Mouse (Mus musculus) heart, adult 2 months (tissue): ENCODE measurements around the gene Gpkow. TPM values are rescaled to one million over a fixed set of nuclear protein-coding genes. Genes with fewer than 3 reads are reported as not detected.
A peak's percentile ranks its signal among the peaks of the same experiment; 100 is the strongest.
"Not testable (repeated sequence)": the region's sequence is repeated elsewhere in the genome, so short reads cannot be mapped to it uniquely, and the experiment has no call there.

Source experiments
- DNase-seq, 2 experiments: peaks; one replicate each; pipeline ENCODE4 v3.0.0; 2021
- H3K27ac ChIP-seq: fragments of 200-600 bp; 2 replicates; pipeline ENCODE4 v1.8.1; 2022
- H3K27me3 ChIP-seq: fragments of 200-500 bp; 2 replicates; pipeline ENCODE4 v1.6.1; 2012; ENCODE audit warnings: mild to moderate bottlenecking, low read length, inconsistent platforms, mixed read lengths; ENCODE audit not compliant: control insufficient read depth, insufficient read depth
- H3K36me3 ChIP-seq: fragments of 200-500 bp; 2 replicates; pipeline ENCODE4 v1.6.1; 2012; ENCODE audit warnings: low read length, inconsistent platforms; ENCODE audit not compliant: control insufficient read depth, insufficient read depth
- H3K4me1 ChIP-seq: fragments of 200-500 bp; 2 replicates; pipeline ENCODE4 v1.6.1; 2011; ENCODE audit warnings: low read length; ENCODE audit not compliant: control insufficient read depth, insufficient read depth
- H3K4me3 ChIP-seq: fragments of 200-600 bp; 2 replicates; pipeline ENCODE4 v1.8.1; 2022
- H3K79me2 ChIP-seq: fragments of 200-500 bp; replicated peaks from 2 replicates; pipeline ENCODE4 v1.6.1; 2012; ENCODE audit warnings: mild to moderate bottlenecking, inconsistent platforms, low read length, moderate library complexity, mixed read lengths; ENCODE audit not compliant: control insufficient read depth, insufficient read depth
- H3K9ac ChIP-seq: fragments of 200-500 bp; 2 replicates; pipeline ENCODE4 v1.6.1; 2012; ENCODE audit warnings: low read depth, mild to moderate bottlenecking, control low read depth, inconsistent platforms, low read length, mixed read lengths
- CTCF ChIP-seq: fragments of 200-600 bp; IDR thresholded peaks from 2 replicates; pipeline ENCODE4 v1.8.1; 2022; ENCODE audit warnings: antibody characterized with exemption, mild to moderate bottlenecking, moderate library complexity
- EP300 ChIP-seq: fragments of 200-500 bp; IDR thresholded peaks from 2 replicates; pipeline ENCODE4 v1.6.1; 2011; ENCODE audit warnings: low read depth, low read length, control low read depth; ENCODE audit not compliant: insufficient read depth
- POLR2A ChIP-seq: fragments of 200-500 bp; IDR thresholded peaks from 2 replicates; pipeline ENCODE4 v1.6.1; 2011; ENCODE audit warnings: mild to moderate bottlenecking, low read depth, low read length, control low read depth; ENCODE audit not compliant: insufficient read depth
- WGBS: fragments of 180-500 bp; shearing (Covaris S2); methylation state at CpG from one replicate; pipeline ENCODE4 v1.1.7; 2018; 5-methylcytosine and 5-hydroxymethylcytosine counted together
- intact Hi-C: fragments of 180-260 bp; cut with DNase I; formaldehyde crosslinking; loops from one replicate; pipeline ENCODE4 v1.15.1; 2025
- polyA plus RNA-seq: library from polyadenylated mRNA; depleted of rRNA; stranded (reverse); fragments of >200 nt; gene quantifications from 2 replicates; pipeline ENCODE4 v1.2.3, GENCODE M21; 2012; rRNA removed
- total RNA-seq, 2 experiments: library from RNA; stranded (reverse); gene quantifications; 2 replicates each; pipeline ENCODE4 v1.2.3; 2021

Gpkow gene
- total and polyA plus RNA-seq, 3 experiments = 7.1 to 19.3 (median 18.0) TPM

DNA sequence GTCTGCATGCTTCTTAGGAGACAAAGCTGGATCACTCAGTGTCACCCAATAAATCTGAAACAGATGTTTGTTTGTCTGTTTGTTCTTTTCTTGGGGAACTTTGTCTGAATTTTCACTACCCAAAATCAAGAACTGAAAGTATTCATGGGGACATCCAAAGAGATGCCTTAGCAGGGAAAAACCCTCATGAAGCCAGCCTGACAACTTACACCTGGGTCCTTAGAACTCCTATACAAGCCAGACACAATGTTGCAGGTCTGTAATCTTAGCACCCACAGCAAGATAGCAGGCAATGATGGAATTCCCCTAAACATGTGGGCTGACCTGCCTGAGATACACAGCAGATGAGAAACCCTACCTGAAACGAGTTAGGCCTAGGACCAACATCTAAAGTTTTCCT, 48.0 kb downstream of the Gpkow start:
- 52% methylated on average over 1 of the region's 1 CpGs for WGBS

DNA sequence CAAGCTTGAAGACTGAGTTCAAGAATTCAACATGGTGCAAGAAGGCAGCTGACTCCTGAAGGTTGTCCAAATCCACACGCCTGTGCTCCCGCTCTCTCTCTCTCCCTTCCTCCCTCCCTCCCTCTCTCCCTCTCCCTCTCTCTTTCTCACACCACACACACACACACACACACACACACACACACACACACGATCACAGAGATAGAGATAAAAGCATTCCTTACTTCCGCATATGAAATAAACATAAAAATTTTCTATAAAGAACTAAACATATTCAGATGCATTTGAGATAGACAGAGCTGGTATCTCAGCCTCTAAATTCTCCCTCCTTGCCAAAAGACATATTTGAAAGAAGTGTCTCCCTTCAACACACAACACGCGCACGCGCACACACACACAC, 48.5 kb downstream of the Gpkow start:
- Histone ChIP-seq H3K9ac (no peak overlapping the region), H3K79me2 (no peaks in the 10 kb centered on the region), H3K27ac (no peak overlapping the region), H3K4me1 (no peaks in the 10 kb centered on the region), H3K4me3 (no peak overlapping the region), H3K27me3 (no peaks in the 10 kb centered on the region), H3K36me3 (no peaks in the 10 kb centered on the region)
- 84% methylated on average over 8 of the region's 8 CpGs for WGBS
- no peak for TF ChIP-seq POLR2A
- TF ChIP-seq CTCF = no peak
- no peak for TF ChIP-seq EP300
- DNase-seq = no peak
- intact Hi-C loops = no loop called here

More for the DNA sequence above, 48.0 kb downstream of the Gpkow start:
- intact Hi-C loops = no loop called here
- no peaks in the 10 kb centered on the region for H3K79me2 ChIP-seq
- no peaks in the 10 kb centered on the region for H3K27me3 ChIP-seq
- no peak overlapping the region for H3K27ac ChIP-seq
- no peak overlapping the region for H3K9ac ChIP-seq
- no peaks in the 10 kb centered on the region for H3K36me3 ChIP-seq
- no peak overlapping the region for H3K4me3 ChIP-seq
- no peak for TF ChIP-seq EP300
- TF ChIP-seq CTCF = no peak
- no peak for TF ChIP-seq POLR2A
- no peaks in the 10 kb centered on the region for H3K4me1 ChIP-seq
- no peak for DNase-seq

DNA sequence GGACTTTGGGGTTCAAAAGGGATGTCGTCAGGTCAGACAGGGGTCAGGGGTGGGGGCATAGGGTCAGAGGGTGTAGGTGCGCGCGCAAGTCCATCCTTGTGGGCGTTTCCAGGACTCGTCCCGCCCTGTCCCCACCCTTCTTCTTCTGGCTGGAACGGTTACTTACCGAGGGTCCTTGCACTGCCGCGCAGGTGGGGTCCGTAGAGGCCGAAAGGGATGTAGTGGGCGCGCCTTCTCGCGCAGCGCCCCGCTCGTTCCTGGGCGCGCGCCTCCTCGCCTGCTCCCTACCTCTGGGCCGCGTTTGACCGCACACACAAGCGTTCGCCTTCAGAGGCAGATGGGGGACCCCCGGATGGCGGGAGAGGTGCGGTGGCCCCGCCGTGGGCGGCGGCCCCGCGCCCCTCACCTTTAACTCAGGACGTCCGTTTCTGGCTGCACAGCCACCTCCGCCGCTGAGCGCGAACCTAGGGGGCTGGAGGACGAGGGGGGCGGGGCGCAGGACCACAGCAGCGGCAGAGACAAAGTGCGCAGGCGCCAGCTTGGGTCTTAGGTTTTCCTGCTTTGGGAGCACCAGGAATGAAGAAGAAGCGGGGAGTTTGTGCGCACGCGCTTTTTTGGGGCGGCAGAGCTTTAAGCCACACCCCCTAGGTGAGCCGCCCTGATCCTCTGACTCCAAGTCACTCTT, 53.6 kb downstream of the Gpkow start, which contains the start of gene Ccdc120:
Ccdc120 (minus strand) TSS at position 474 of the 685 bp plus-strand sequence.
- TF ChIP-seq POLR2A (no peak), EP300 (no peak), CTCF (no peak)
- Histone ChIP-seq H3K4me3 (peak within 1 kb of the TSS; percentile 53), H3K27ac (no peak within 1 kb of the TSS), H3K36me3 (no peaks in the 10 kb centered on the region), H3K9ac (peak within 1 kb of the TSS; percentile 74), H3K4me1 (no peaks in the 10 kb centered on the region), H3K27me3 (no peaks in the 10 kb centered on the region), H3K79me2 (no peaks in the 10 kb centered on the region)
- DNase-seq = peak; percentile 65 to 66
- WGBS = 7% methylated on average over 55 of the region's 56 CpGs
- intact Hi-C loops = no loop called here

DNA sequence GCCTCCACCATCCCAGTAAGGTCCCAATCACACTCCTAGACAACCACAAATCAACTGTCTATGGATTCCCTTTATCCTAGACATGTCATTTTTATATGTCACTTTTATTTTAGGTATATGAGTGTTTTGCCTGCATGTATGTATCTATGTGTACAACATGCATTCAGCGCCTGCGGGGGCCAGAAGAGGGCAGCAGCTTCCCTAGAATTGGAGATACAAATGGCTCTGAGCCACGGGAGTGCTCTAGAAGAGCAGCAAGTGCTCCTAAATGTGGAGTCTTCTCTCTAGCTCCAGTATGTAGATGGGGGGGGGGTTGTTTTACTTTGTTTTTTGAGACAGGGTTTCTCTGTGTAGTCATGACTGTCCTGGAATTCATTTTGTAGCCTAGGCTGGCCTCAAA, 56.7 kb downstream of the Gpkow start:
- not testable (repeated sequence) for H3K9ac ChIP-seq, H3K27me3 ChIP-seq, H3K4me3 ChIP-seq, H3K79me2 ChIP-seq, H3K36me3 ChIP-seq, H3K27ac ChIP-seq, H3K4me1 ChIP-seq
- whole genome bisulfite sequencing = 12% methylated on average over 3 of the region's 3 CpGs
- peak in 1 of 2 experiments; percentile 26 for DNase-seq
- peak; percentile 49 for TF ChIP-seq CTCF
- intact Hi-C loops = loop anchor here (1.0 kb wide), 1 partner anchor 23 kb away; no protein-coding TSS in a partner anchor

Other genes starting within 250 kb of the Gpkow start
- not detected for gene Foxp3, start 123.5 kb upstream of the Gpkow start, total RNA-seq
- gene Foxp3, start 123.5 kb upstream of the Gpkow start, polyA plus RNA-seq = not detected in 2 replicates
- gene Ppp1r3f, start 122.8 kb upstream of the Gpkow start, total RNA-seq = 1 to 10 TPM; 2.6 to 3.0 TPM
- gene Ppp1r3f, start 122.8 kb upstream of the Gpkow start, polyA plus RNA-seq = 1.8 and 2.2 TPM in 2 replicates
- gene Ccdc22, start 91.6 kb upstream of the Gpkow start, total RNA-seq = 10 to 100 TPM; 11.4 to 12.1 TPM
- 9.6 and 11.2 TPM in 2 replicates for gene Ccdc22, start 91.6 kb upstream of the Gpkow start, polyA plus RNA-seq
- not detected for gene Cacna1f, start 90.0 kb upstream of the Gpkow start, total RNA-seq
- gene Cacna1f, start 90.0 kb upstream of the Gpkow start, polyA plus RNA-seq = 0.02 TPM in 1 of 2 replicates, not detected in the other
- 1 to 10 TPM; 2.6 to 4.2 TPM for gene Syp, start 58.7 kb upstream of the Gpkow start, total RNA-seq
- gene Syp, start 58.7 kb upstream of the Gpkow start, polyA plus RNA-seq = 3.4 and 3.8 TPM in 2 replicates
- 10 to 100 TPM; 16.8 to 25.2 TPM for gene Prickle3, start 39.9 kb upstream of the Gpkow start, total RNA-seq
- gene Prickle3, start 39.9 kb upstream of the Gpkow start, polyA plus RNA-seq = 21.5 and 27.8 TPM in 2 replicates
- 10 to 100 TPM; 40.3 to 56.3 TPM for gene Plp2, start 25.7 kb upstream of the Gpkow start, total RNA-seq
- 118 and 159 TPM in 2 replicates for gene Plp2, start 25.7 kb upstream of the Gpkow start, polyA plus RNA-seq
- gene Magix, start 15.9 kb upstream of the Gpkow start, total RNA-seq = 10 to 100 TPM; 23.1 to 32.5 TPM
- gene Magix, start 15.9 kb upstream of the Gpkow start, polyA plus RNA-seq = 37.5 and 44.5 TPM in 2 replicates
- gene Wdr45, start 17.2 kb downstream of the Gpkow start, total RNA-seq = 10 to 100 TPM; 41.3 to 42.5 TPM
- gene Wdr45, start 17.2 kb downstream of the Gpkow start, polyA plus RNA-seq = 48.3 and 57.9 TPM in 2 replicates
- under 1 TPM in 1 of 2 experiments, not detected in 1; 0.94 TPM for gene Gm45208, start 25.1 kb downstream of the Gpkow start, total RNA-seq
- gene Gm45208, start 25.1 kb downstream of the Gpkow start, polyA plus RNA-seq = 0.21 TPM in 1 of 2 replicates, not detected in the other
- 1 to 10 TPM; 6.1 to 6.7 TPM for gene Praf2, start 31.3 kb downstream of the Gpkow start, total RNA-seq
- gene Praf2, start 31.3 kb downstream of the Gpkow start, polyA plus RNA-seq = 15.8 and 19.5 TPM in 2 replicates
- gene Ccdc120, start 53.8 kb downstream of the Gpkow start, total RNA-seq = 1 to 10 TPM in 1 of 2 experiments, under 1 TPM in 1; 0.32 to 1.1 TPM
- gene Ccdc120, start 53.8 kb downstream of the Gpkow start, polyA plus RNA-seq = 1.1 and 2.8 TPM in 2 replicates
- gene Tfe3, start 65.4 kb downstream of the Gpkow start, total RNA-seq = 10 to 100 TPM; 13.0 to 15.4 TPM
- gene Tfe3, start 65.4 kb downstream of the Gpkow start, polyA plus RNA-seq = 11.1 and 13.5 TPM in 2 replicates
- gene Gripap1, start 92.6 kb downstream of the Gpkow start, total RNA-seq = 10 to 100 TPM; 20.8 to 24.6 TPM
- 25.3 and 38.9 TPM in 2 replicates for gene Gripap1, start 92.6 kb downstream of the Gpkow start, polyA plus RNA-seq
- gene Kcnd1, start 125.2 kb downstream of the Gpkow start, total RNA-seq = under 1 TPM; 0.21 to 0.27 TPM
- 0.59 and 1.2 TPM in 2 replicates for gene Kcnd1, start 125.2 kb downstream of the Gpkow start, polyA plus RNA-seq
- gene Otud5, start 144.2 kb downstream of the Gpkow start, total RNA-seq = 10 to 100 TPM; 20.3 to 24.5 TPM
- gene Otud5, start 144.2 kb downstream of the Gpkow start, polyA plus RNA-seq = 16.6 and 19.1 TPM in 2 replicates
- 1 to 10 TPM; 2.6 to 4.0 TPM for gene Pim2, start 181.1 kb downstream of the Gpkow start, total RNA-seq
- 4.7 and 5.7 TPM in 2 replicates for gene Pim2, start 181.1 kb downstream of the Gpkow start, polyA plus RNA-seq
- 10 to 100 TPM; 14.8 to 15.0 TPM for gene Slc35a2, start 186.9 kb downstream of the Gpkow start, total RNA-seq
- gene Slc35a2, start 186.9 kb downstream of the Gpkow start, polyA plus RNA-seq = 25.2 and 31.9 TPM in 2 replicates
- 10 to 100 TPM; 20.4 to 25.1 TPM for gene Pqbp1, start 202.1 kb downstream of the Gpkow start, total RNA-seq
- 30.7 and 42.6 TPM in 2 replicates for gene Pqbp1, start 202.1 kb downstream of the Gpkow start, polyA plus RNA-seq
- 10 to 100 TPM; 43.4 to 45.0 TPM for gene Timm17b, start 202.2 kb downstream of the Gpkow start, total RNA-seq
- gene Timm17b, start 202.2 kb downstream of the Gpkow start, polyA plus RNA-seq = 40.2 and 45.1 TPM in 2 replicates
- not detected for gene Gm10491, start 210.7 kb downstream of the Gpkow start, total RNA-seq
- not detected in 2 replicates for gene Gm10491, start 210.7 kb downstream of the Gpkow start, polyA plus RNA-seq
- gene Gm10490, start 212.4 kb downstream of the Gpkow start, total RNA-seq = not detected
- gene Gm10490, start 212.4 kb downstream of the Gpkow start, polyA plus RNA-seq = not detected in 2 replicates
- gene Pcsk1n, start 222.7 kb downstream of the Gpkow start, total RNA-seq = under 1 TPM in 1 of 2 experiments, not detected in 1; 0.16 TPM
- 0.18 and 0.25 TPM in 2 replicates for gene Pcsk1n, start 222.7 kb downstream of the Gpkow start, polyA plus RNA-seq
- not detected for gene Eras, start 231.5 kb downstream of the Gpkow start, total RNA-seq
- gene Eras, start 231.5 kb downstream of the Gpkow start, polyA plus RNA-seq = not detected in 2 replicates